Mouse (Mus musculus) liver, embryonic 14.5 days (tissue): ENCODE measurements at regions not wholly inside any gene's neighbourhood (a gene's known extent, or its start where the extent isn't known, plus 50 kb on each side); places are given as distances from the start of the nearest gene placed in this dataset.

Source experiments
- ATAC-seq: fragments of 200-750 bp; cut with Nextera tagmentation; 2 replicates; pipeline ENCODE4 v1.8.0; 2017; ENCODE audit warnings: moderate number of reproducible peaks, mild to moderate bottlenecking, moderate library complexity; ENCODE audit not compliant: insufficient read depth
- DNase-seq, 3 experiments: peaks; one replicate each; pipeline ENCODE4 v3.0.0-alpha.2; 2012 to 2013; ENCODE audit warnings: low read depth in 3 of 3, low spot score in 3 of 3
- H3K27ac ChIP-seq: fragments of 300-500 bp; sonication (generic); 2 replicates; pipeline ENCODE4 v1.5.1; 2014; ENCODE audit warnings: moderate library complexity, mild to moderate bottlenecking, control low read depth, inconsistent platforms
- H3K27me3 ChIP-seq: fragments of 300-500 bp; sonication (generic); 2 replicates; pipeline ENCODE4 v1.6.1; 2014; ENCODE audit warnings: mild to moderate bottlenecking, low read length, moderate library complexity; ENCODE audit not compliant: control insufficient read depth, insufficient read depth
- H3K36me3 ChIP-seq: fragments of 300-500 bp; sonication (generic); replicated peaks from 2 replicates; pipeline ENCODE4 v1.6.1; 2014; ENCODE audit warnings: low read depth; ENCODE audit not compliant: control insufficient read depth, insufficient read depth
- H3K4me1 ChIP-seq, 2 experiments: fragments of 200-500 bp in 1 of 2; fragments of 300-500 bp in 1 of 2; sonication (generic) in 1 of 2; replicated peaks; 2 replicates each; pipeline ENCODE4 v1.6.1; 2012 to 2014; ENCODE audit warnings: antibody characterized with exemption in 1 of 2, inconsistent platforms in 1 of 2, low read length in 1 of 2; ENCODE audit not compliant: control insufficient read depth in 2 of 2, insufficient read depth in 2 of 2
- H3K4me2 ChIP-seq: fragments of 300-500 bp; sonication (generic); 2 replicates; pipeline ENCODE4 v1.6.1; 2014; ENCODE audit warnings: low read depth, mild to moderate bottlenecking, control low read depth, moderate library complexity
- H3K4me3 ChIP-seq, 2 experiments: fragments of 200-500 bp in 1 of 2; fragments of 300-500 bp in 1 of 2; sonication (generic) in 1 of 2; 2 replicates each; pipeline ENCODE4 v1.5.1; 2012 to 2014; ENCODE audit warnings: low read depth in 2 of 2, low read length in 2 of 2, mild to moderate bottlenecking in 2 of 2, control low read depth in 1 of 2, inconsistent platforms in 1 of 2, moderate library complexity in 1 of 2; ENCODE audit not compliant: insufficient read depth in 1 of 2
- H3K9ac ChIP-seq: fragments of 300-500 bp; sonication (generic); replicated peaks from 2 replicates; pipeline ENCODE4 v1.6.1; 2014; ENCODE audit warnings: mild to moderate bottlenecking, control low read depth, moderate library complexity
- H3K9me3 ChIP-seq: fragments of 300-500 bp; sonication (generic); 2 replicates; pipeline ENCODE4 v1.6.1; 2016; ENCODE audit warnings: low read length, mixed read lengths; ENCODE audit not compliant: control insufficient read depth
- CTCF ChIP-seq: IDR thresholded peaks from 2 replicates; pipeline ENCODE4 v1.5.1; 2016; ENCODE audit warnings: antibody characterized with exemption, low read depth, control low read depth
- EP300 ChIP-seq: IDR thresholded peaks from 2 replicates; pipeline ENCODE4 v1.6.1; 2016; ENCODE audit warnings: antibody characterized with exemption, low read depth
- WGBS: fragments of 180-500 bp; shearing (Covaris S2); extraction: QIAGEN DNeasy Blood & Tissue Kit; methylation state at CpG from one replicate; pipeline ENCODE4 v1.1.7; 2014; ENCODE audit not compliant: insufficient replicate concordance; 5-methylcytosine and 5-hydroxymethylcytosine counted together

DNA sequence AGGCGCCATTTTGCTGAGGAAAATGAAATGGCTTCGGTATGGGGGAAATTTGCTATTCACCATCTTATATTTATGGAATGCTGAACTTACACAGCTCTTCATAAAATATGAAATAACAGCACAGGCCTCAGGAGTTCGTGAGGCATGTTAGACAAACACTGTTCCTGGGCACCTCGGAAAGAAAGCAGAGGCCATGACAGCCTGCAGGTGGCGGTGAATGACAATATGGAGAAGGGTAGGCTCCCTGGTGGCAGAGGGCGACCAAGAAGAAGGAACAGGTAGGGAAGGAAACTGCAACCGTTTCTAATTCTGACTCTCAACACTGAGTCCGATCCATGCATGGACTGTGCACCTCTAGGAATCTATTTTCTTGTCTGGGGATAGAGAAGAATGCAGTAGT, 553.6 kb upstream of the Tmpo start:
- H3K9ac ChIP-seq: no peak overlapping the region
- WGBS: 56% methylated on average over 8 of the region's 8 CpGs
- TF ChIP-seq EP300: no peak
- no peak for TF ChIP-seq CTCF
- H3K27ac ChIP-seq: no peak overlapping the region
- no peaks in the 10 kb centered on the region for H3K27me3 ChIP-seq
- ATAC-seq: no peak
- no peak overlapping the region for H3K4me3 ChIP-seq
- no peaks in the 10 kb centered on the region for H3K9me3 ChIP-seq
- no peaks in the 10 kb centered on the region for H3K36me3 ChIP-seq
- DNase-seq: no peak
- H3K4me2 ChIP-seq: no peak overlapping the region
- no peaks in the 10 kb centered on the region for H3K4me1 ChIP-seq

GRCm38 (mm10) chr10:91732007-91732589, 551.0 kb upstream of the Tmpo start:
- Histone ChIP-seq H3K4me2 (no peak overlapping the region), H3K9ac (no peak overlapping the region), H3K27ac (no peak overlapping the region), H3K4me1 (no peaks in the 10 kb centered on the region), H3K4me3 (no peak overlapping the region), H3K36me3 (no peaks in the 10 kb centered on the region), H3K9me3 (no peaks in the 10 kb centered on the region), H3K27me3 (no peaks in the 10 kb centered on the region)
- TF ChIP-seq EP300 (no peak), CTCF (no peak)
- ATAC-seq (no peak), DNase-seq (no peak)
- 60% methylated on average over 9 of the region's 9 CpGs for WGBS

DNA sequence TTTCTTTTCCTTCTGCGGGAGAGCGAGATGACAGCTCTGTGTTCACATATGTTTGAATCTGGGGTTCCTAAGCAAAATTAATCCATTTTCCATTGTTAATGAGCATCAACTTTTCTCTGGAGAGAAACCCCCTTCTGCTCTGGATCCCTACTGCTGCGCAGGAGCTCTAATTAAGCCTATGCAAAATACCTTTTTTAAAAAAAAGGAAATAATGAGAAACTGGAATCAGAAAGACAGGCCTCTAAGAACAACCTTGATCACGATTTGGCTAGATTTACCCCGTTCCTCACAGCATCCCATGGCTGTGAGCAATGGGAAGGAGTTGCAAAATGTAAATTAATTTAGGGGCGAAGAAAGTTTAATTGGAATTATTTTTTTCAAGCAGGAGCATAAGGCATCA, 548.9 kb upstream of the Tmpo start:
- WGBS: 67% methylated on average over 6 of the region's 6 CpGs
- no peaks in the 10 kb centered on the region for H3K36me3 ChIP-seq
- ATAC-seq (no peak), DNase-seq (no peak)
- no peaks in the 10 kb centered on the region for H3K4me1 ChIP-seq
- H3K9me3 ChIP-seq: no peaks in the 10 kb centered on the region
- no peak overlapping the region for H3K4me2 ChIP-seq
- H3K9ac ChIP-seq: no peak overlapping the region
- H3K4me3 ChIP-seq: no peak overlapping the region
- no peak for TF ChIP-seq CTCF
- TF ChIP-seq EP300: no peak
- H3K27me3 ChIP-seq: no peaks in the 10 kb centered on the region
- no peak overlapping the region for H3K27ac ChIP-seq

DNA sequence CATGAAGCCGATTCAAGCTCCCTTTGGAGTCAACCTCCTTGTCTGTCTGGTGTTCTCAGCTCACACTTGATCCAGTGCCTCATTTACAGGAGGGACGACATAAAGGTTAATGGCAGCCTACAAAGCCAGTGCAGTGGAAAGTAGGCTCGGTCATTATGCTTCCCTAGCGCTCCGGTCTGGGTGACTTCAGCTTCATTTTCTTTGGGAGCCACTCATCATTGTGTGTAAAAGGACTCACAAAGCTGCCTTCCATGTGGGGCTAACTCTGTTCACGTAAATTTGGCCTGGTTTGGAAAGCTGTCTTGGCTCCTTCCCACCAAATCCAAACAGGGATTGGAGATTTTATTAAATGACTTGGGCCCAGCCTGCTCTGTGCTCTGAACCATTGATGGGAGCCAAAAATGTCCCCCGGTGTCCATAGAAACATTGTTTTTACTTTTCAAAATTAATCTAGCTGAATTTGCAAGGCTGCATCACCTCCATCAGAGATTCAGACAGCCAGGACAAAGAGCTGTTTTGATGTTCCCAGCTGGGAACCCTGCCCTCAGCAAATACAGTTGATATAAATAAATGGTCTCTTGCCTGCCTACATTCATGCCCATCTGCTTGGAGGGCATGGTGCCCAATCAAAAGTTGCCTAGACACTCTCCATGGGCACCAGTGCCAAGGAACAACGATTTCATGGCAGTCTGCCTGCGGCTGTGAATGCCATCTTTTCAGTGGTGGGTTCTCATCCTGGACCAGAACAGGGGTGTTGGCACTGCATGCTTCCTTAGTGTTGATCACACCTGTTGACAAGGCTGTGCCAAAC, 538.7 kb upstream of the Tmpo start:
- no peaks in the 10 kb centered on the region for H3K9me3 ChIP-seq
- no peaks in the 10 kb centered on the region for H3K36me3 ChIP-seq
- ATAC-seq (no peak), DNase-seq (no peak)
- no peak overlapping the region for H3K9ac ChIP-seq
- no peak overlapping the region for H3K27ac ChIP-seq
- no peak overlapping the region for H3K4me2 ChIP-seq
- TF ChIP-seq EP300 (no peak), CTCF (no peak)
- H3K4me1 ChIP-seq: no peaks in the 10 kb centered on the region
- WGBS: 72% methylated on average over 9 of the region's 9 CpGs
- no peak overlapping the region for H3K4me3 ChIP-seq
- H3K27me3 ChIP-seq: no peaks in the 10 kb centered on the region

GRCm38 (mm10) chr10:91716604-91717003, 535.5 kb upstream of the Tmpo start:
- ATAC-seq: no peak
- no peak overlapping the region for H3K4me3 ChIP-seq
- no peaks in the 10 kb centered on the region for H3K4me1 ChIP-seq
- no peaks in the 10 kb centered on the region for H3K9me3 ChIP-seq
- no peaks in the 10 kb centered on the region for H3K27me3 ChIP-seq
- no peak overlapping the region for H3K27ac ChIP-seq
- DNase-seq: no peak
- H3K9ac ChIP-seq: no peak overlapping the region
- whole genome bisulfite sequencing: 69% methylated on average over 7 of the region's 7 CpGs
- no peak overlapping the region for H3K4me2 ChIP-seq
- no peak for TF ChIP-seq CTCF
- TF ChIP-seq EP300: no peak
- H3K36me3 ChIP-seq: no peaks in the 10 kb centered on the region
